Mouse (Mus musculus): ENCODE data around the gene Utrn. TPM values are rescaled to one million over a fixed set of nuclear protein-coding genes. Genes with fewer than 3 reads are reported as not detected.

The Utrn gene
- polyA plus RNA-seq, 1 experiment from 2014 or later: 25.7 TPM

GRCm38 (mm10) chr10:12339704-12340558 lies 529.2 kb downstream of the Utrn start:
- Histone ChIP-seq H3K4me2 (ENCODE audit: low read length) (no peak overlapping the region), H3K4me1 (ENCODE audit: control insufficient read depth, insufficient read depth, low read depth, low read length) (no peaks in the 10 kb centered on the region; the same call in 1 of the 2 replicates), H3K9me3 (ENCODE audit: control insufficient read depth, low read length) (no peaks in the 10 kb centered on the region), H3K27ac (ENCODE audit: low read depth, low read length) (no peak overlapping the region), H3K36me3 (ENCODE audit: control insufficient read depth, insufficient read depth, low read length) (no peaks in the 10 kb centered on the region), H3K9ac (ENCODE audit: low read depth, low read length) (no peak overlapping the region), H3K27me3 (replicated peaks; ENCODE audit: control insufficient read depth, insufficient read depth, low read length) (no peaks in the 10 kb centered on the region), H3K4me3 (ENCODE audit: low read length) (no peak overlapping the region)
- 52% methylated on average over 10 of the region's 10 CpGs for WGBS
- ATAC-seq: peak; percentile 67

- Histone ChIP-seq H3K4me2 (ENCODE audit: low read length) (no peak overlapping the region), H3K4me1 (ENCODE audit: control insufficient read depth, insufficient read depth, low read depth, low read length) (no peaks in the 10 kb centered on the region; the same call in 1 of the 2 replicates), H3K27me3 (replicated peaks; ENCODE audit: control insufficient read depth, insufficient read depth, low read length) (no peaks in the 10 kb centered on the region), H3K9ac (ENCODE audit: low read depth, low read length) (no peak overlapping the region), H3K36me3 (ENCODE audit: control insufficient read depth, insufficient read depth, low read length) (no peaks in the 10 kb centered on the region), H3K9me3 (ENCODE audit: control insufficient read depth, low read length) (no peaks in the 10 kb centered on the region), H3K27ac (ENCODE audit: low read depth, low read length) (0 out of 2 replicates have a peak overlapping the region, but pooled peaks have one; percentile 13), H3K4me3 (ENCODE audit: low read length) (no peak overlapping the region)
- 64% methylated on average over 9 of the region's 9 CpGs for WGBS
- ATAC-seq: peak; percentile 70; the same call in 1 of the 2 replicates
These were observed 530.0 kb downstream of the Utrn start for GRCm38 (mm10) chr10:12339005-12339703.

Other genes starting within 250 kb of the Utrn start
- gene Stx11, start 94.9 kb upstream of the Utrn start, polyA plus RNA-seq (2015; fragmentation: Nextera tagmentation; extraction: Ambion mirVana): 2.1 and 2.5 TPM in 2 replicates
- 22.5 and 25.3 TPM in 2 replicates for gene Sf3b5, start 136.0 kb upstream of the Utrn start, polyA plus RNA-seq (2015; fragmentation: Nextera tagmentation; extraction: Ambion mirVana)
- gene Plagl1, start 191.1 kb upstream of the Utrn start, polyA plus RNA-seq (2015; fragmentation: Nextera tagmentation; extraction: Ambion mirVana): 25.4 and 34.5 TPM in 2 replicates